ENCODE assay signal across 17 mouse cellular contexts in the genomic region with DNA sequence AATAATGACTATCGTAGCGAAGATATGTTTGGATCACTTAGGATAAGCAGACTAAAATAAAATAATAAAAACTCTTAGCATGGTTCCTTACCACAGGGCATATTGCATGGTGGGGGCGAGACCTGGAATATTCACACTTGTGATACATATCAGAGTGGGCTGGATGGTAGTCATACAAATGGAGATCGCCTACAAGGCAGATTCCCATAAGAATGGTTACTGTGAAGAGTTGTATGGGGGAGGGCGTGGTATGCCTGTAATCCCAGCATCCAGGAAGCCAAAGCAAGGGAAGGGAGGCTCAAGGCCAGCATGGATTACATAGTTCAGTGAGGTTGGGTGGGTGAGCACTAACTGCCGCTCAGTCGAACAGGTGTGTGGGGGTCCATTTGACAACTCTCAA. TPM values are rescaled to one million over a fixed set of nuclear protein-coding genes. Genes with fewer than 3 reads are reported as not detected.
DNase-seq lines count a peak whose midpoint lies in the region; ATAC-seq lines count a peak whose summit lies in the region.
"Had no signal": no experiment of that assay in that cellular context is flagged by ENCODE, and none has a peak within 500 bp of the region (broad histone marks: within the 10 kb centered on the region; RNA-seq: fewer than 3 reads in every experiment).

No protein-coding gene starts in this region.

- H3K27me3 ChIP-seq in forebrain, embryonic 16.5 days (replicated peaks; ENCODE audit: control insufficient read depth, insufficient read depth, low read length) = peaks cover 12% of the 10 kb centered on the region
- peaks cover 24% of the 10 kb centered on the region for H3K27me3 ChIP-seq in midbrain, embryonic 11.5 days (ENCODE audit: control insufficient read depth, insufficient read depth, low read length)
- peaks cover 39% of the 10 kb centered on the region for H3K27me3 ChIP-seq in neural tube, embryonic 15.5 days (replicated peaks)

- H3K36me3 ChIP-seq in forebrain, embryonic 16.5 days (ENCODE audit: control insufficient read depth, insufficient read depth) = peaks cover 20% of the 10 kb centered on the region
- H3K36me3 ChIP-seq in midbrain, embryonic 11.5 days (ENCODE audit: control insufficient read depth, insufficient read depth, low read length) = peaks cover 8% of the 10 kb centered on the region; the same call in 1 of the 2 replicates
- H3K36me3 ChIP-seq in neural tube, embryonic 15.5 days = peaks cover 39% of the 10 kb centered on the region

- H3K4me3 ChIP-seq in forebrain, embryonic 16.5 days (replicated peaks; ENCODE audit: low read length) = peak overlapping the region; percentile 79
- 0 out of 2 replicates have a peak overlapping the region, but pooled peaks have one; percentile 62 for H3K4me3 ChIP-seq in midbrain, embryonic 11.5 days (ENCODE audit: low read depth, low read length)
- H3K4me3 ChIP-seq in neural tube, embryonic 15.5 days (replicated peaks) = peak overlapping the region; percentile 61
- H3K4me3 ChIP-seq: limb, embryonic 12.5 days had no signal

- no peaks in the 10 kb centered on the region for H3K9me3 ChIP-seq in forebrain, embryonic 16.5 days (ENCODE audit: control insufficient read depth, low read length)
- no peaks in the 10 kb centered on the region for H3K9me3 ChIP-seq in midbrain, embryonic 11.5 days (ENCODE audit: control insufficient read depth, low read length)
- H3K9me3 ChIP-seq in neural tube, embryonic 15.5 days (replicated peaks) = no peaks in the 10 kb centered on the region
- H3K9me3 ChIP-seq: embryonic facial prominence, embryonic 15.5 days; kidney, embryonic 15.5 days; limb, embryonic 12.5 days had no signal

- 0 out of 2 replicates have a peak overlapping the region, but pooled peaks have one; percentile 16 for H3K9ac ChIP-seq in forebrain, embryonic 16.5 days (replicated peaks; ENCODE audit: low read depth, low read length)
- H3K9ac ChIP-seq in midbrain, embryonic 11.5 days (ENCODE audit: low read length) = no peak overlapping the region
- 0 out of 2 replicates have a peak overlapping the region, but pooled peaks have one; percentile 64 for H3K9ac ChIP-seq in neural tube, embryonic 15.5 days (replicated peaks)
- H3K9ac ChIP-seq: embryonic facial prominence, embryonic 15.5 days; kidney, embryonic 15.5 days; limb, embryonic 12.5 days; liver, postnatal 0 days had no signal

- H3K4me1 ChIP-seq in forebrain, embryonic 16.5 days (replicated peaks; ENCODE audit: control insufficient read depth, insufficient read depth, low read length) = peaks cover 40% of the 10 kb centered on the region
- peaks cover 22% of the 10 kb centered on the region for H3K4me1 ChIP-seq in midbrain, embryonic 11.5 days (ENCODE audit: control insufficient read depth, insufficient read depth, low read length)
- peaks cover 52% of the 10 kb centered on the region for H3K4me1 ChIP-seq in neural tube, embryonic 15.5 days

- peak; percentile 61 for DNase-seq in layer of hippocampus, adult 9-11 months
- no peak for DNase-seq in layer of hippocampus, postnatal 25 days (ENCODE audit: extremely low spot score in 1 of 2, low spot score in 1 of 2)
- no peak for DNase-seq in midbrain, embryonic 11.5 days (ENCODE audit: low spot score, missing footprints)
- no peak for DNase-seq in adrenal gland, postnatal 25 days
- no peak for DNase-seq in gastrocnemius, postnatal 4 days (ENCODE audit: low spot score in 2 of 2)
- no peak for DNase-seq in urinary bladder, adult 18-20 months (ENCODE audit: low spot score in 2 of 2)
- DNase-seq: thymus, postnatal 25 days had no signal

- 88% methylated on average over 7 of the region's 7 CpGs for WGBS in forebrain, embryonic 16.5 days
- WGBS in midbrain, embryonic 11.5 days = 86% methylated on average over 7 of the region's 7 CpGs
- 91% methylated on average over 7 of the region's 7 CpGs for WGBS in neural tube, embryonic 15.5 days

- ATAC-seq in forebrain, embryonic 16.5 days = no peak
- no peak for ATAC-seq in midbrain, embryonic 11.5 days (ENCODE audit: low FRiP score)
- ATAC-seq in neural tube, embryonic 15.5 days (ENCODE audit: low FRiP score) = no peak
- ATAC-seq: liver, postnatal 0 days had no signal

- H3K4me2 ChIP-seq in forebrain, embryonic 16.5 days (ENCODE audit: low read length) = peak overlapping the region; percentile 91
- peak overlapping the region; percentile 80 for H3K4me2 ChIP-seq in midbrain, embryonic 11.5 days
- H3K4me2 ChIP-seq in neural tube, embryonic 15.5 days = peak overlapping the region; percentile 91

- no peak overlapping the region for H3K27ac ChIP-seq in forebrain, embryonic 16.5 days (ENCODE audit: low read length)
- H3K27ac ChIP-seq in midbrain, embryonic 11.5 days (ENCODE audit: low read depth, low read length) = no peak overlapping the region
- H3K27ac ChIP-seq in neural tube, embryonic 15.5 days (replicated peaks) = no peak overlapping the region
- H3K27ac ChIP-seq: embryonic facial prominence, embryonic 15.5 days; kidney, embryonic 15.5 days; limb, embryonic 12.5 days had no signal

RNA-seq across cellular contexts. Expression of a gene that starts 1.4 kb away (rescaled TPM):
- total RNA-seq in layer of hippocampus, postnatal 25 days (2021) = 10 to 100 TPM; 70.3 to 73.8 TPM
- polyA plus RNA-seq in forebrain, embryonic 16.5 days (2015; fragmentation: Nextera tagmentation; extraction: Ambion mirVana) = 59.8 and 60.5 TPM in 2 replicates
- polyA plus RNA-seq in midbrain, embryonic 11.5 days (2014; fragmentation: Nextera tagmentation; extraction: Ambion mirVana) = 11.6 and 13.0 TPM in 2 replicates
- polyA plus RNA-seq in neural tube, embryonic 15.5 days (2015; fragmentation: Nextera tagmentation; extraction: Ambion mirVana) = 40.2 and 50.7 TPM in 2 replicates
- total RNA-seq in adrenal gland, postnatal 25 days (2021) = 2.8 and 4.1 TPM in 2 replicates
- total RNA-seq in gastrocnemius, postnatal 4 days (2021) = under 1 TPM; 0.78 to 0.93 TPM
- total RNA-seq: hematopoietic stem cell, adult 5-6 weeks had no signal
- polyA plus RNA-seq: liver, postnatal 0 days had no signal

RNA-seq across cellular contexts. Expression of a gene that starts 1.6 kb away (rescaled TPM):
- total RNA-seq in layer of hippocampus, postnatal 25 days (2021) = 10 to 100 TPM; 77.2 to 82.8 TPM
- polyA plus RNA-seq in forebrain, embryonic 16.5 days (2015; fragmentation: Nextera tagmentation; extraction: Ambion mirVana) = 28.1 and 29.2 TPM in 2 replicates
- polyA plus RNA-seq in midbrain, embryonic 11.5 days (2014; fragmentation: Nextera tagmentation; extraction: Ambion mirVana) = 15.2 and 20.8 TPM in 2 replicates
- 48.3 and 51.7 TPM in 2 replicates for polyA plus RNA-seq in neural tube, embryonic 15.5 days (2015; fragmentation: Nextera tagmentation; extraction: Ambion mirVana)
- total RNA-seq in adrenal gland, postnatal 25 days (2021) = 46.9 and 50.1 TPM in 2 replicates
- total RNA-seq in gastrocnemius, postnatal 4 days (2021) = 10 to 100 TPM; 47.6 to 51.6 TPM

RNA-seq across cellular contexts. Expression of a gene that starts 25.5 kb away (rescaled TPM):
- total RNA-seq in layer of hippocampus, postnatal 25 days (2021) = 10 to 100 TPM; 18.9 to 20.2 TPM
- 19.6 and 21.6 TPM in 2 replicates for polyA plus RNA-seq in forebrain, embryonic 16.5 days (2015; fragmentation: Nextera tagmentation; extraction: Ambion mirVana)
- 31.0 and 33.2 TPM in 2 replicates for polyA plus RNA-seq in midbrain, embryonic 11.5 days (2014; fragmentation: Nextera tagmentation; extraction: Ambion mirVana)
- polyA plus RNA-seq in neural tube, embryonic 15.5 days (2015; fragmentation: Nextera tagmentation; extraction: Ambion mirVana) = 33.1 and 37.6 TPM in 2 replicates
- total RNA-seq in adrenal gland, postnatal 25 days (2021) = 83.1 and 107 TPM in 2 replicates
- 100 to 1,000 TPM; 203 to 213 TPM for total RNA-seq in gastrocnemius, postnatal 4 days (2021)

RNA-seq across cellular contexts. Expression of a gene that starts 26.1 kb away (rescaled TPM):
- 10 to 100 TPM; 11.3 to 19.9 TPM for total RNA-seq in layer of hippocampus, postnatal 25 days (2021)
- 13.7 and 18.1 TPM in 2 replicates for polyA plus RNA-seq in forebrain, embryonic 16.5 days (2015; fragmentation: Nextera tagmentation; extraction: Ambion mirVana)
- 1.3 and 1.6 TPM in 2 replicates for polyA plus RNA-seq in midbrain, embryonic 11.5 days (2014; fragmentation: Nextera tagmentation; extraction: Ambion mirVana)
- 18.1 and 23.5 TPM in 2 replicates for polyA plus RNA-seq in neural tube, embryonic 15.5 days (2015; fragmentation: Nextera tagmentation; extraction: Ambion mirVana)
- total RNA-seq in adrenal gland, postnatal 25 days (2021) = 42.4 and 44.1 TPM in 2 replicates
- 10 to 100 TPM; 13.4 to 15.1 TPM for total RNA-seq in gastrocnemius, postnatal 4 days (2021)
- total RNA-seq: common myeloid progenitor, adult 5-6 weeks had no signal

RNA-seq across cellular contexts. Expression of a gene that starts 30.5 kb away (rescaled TPM):
- 1 to 10 TPM; 8.9 to 9.9 TPM for total RNA-seq in layer of hippocampus, postnatal 25 days (2021)
- polyA plus RNA-seq in forebrain, embryonic 16.5 days (2015; fragmentation: Nextera tagmentation; extraction: Ambion mirVana) = 4.0 and 7.2 TPM in 2 replicates
- 4.6 and 5.9 TPM in 2 replicates for polyA plus RNA-seq in midbrain, embryonic 11.5 days (2014; fragmentation: Nextera tagmentation; extraction: Ambion mirVana)
- polyA plus RNA-seq in neural tube, embryonic 15.5 days (2015; fragmentation: Nextera tagmentation; extraction: Ambion mirVana) = 22.9 and 31.6 TPM in 2 replicates
- 4.8 and 6.9 TPM in 2 replicates for total RNA-seq in adrenal gland, postnatal 25 days (2021)
- under 1 TPM in 1 of 2 experiments, not detected in 1; 0.13 TPM for total RNA-seq in gastrocnemius, postnatal 4 days (2021)
- total RNA-seq: common myeloid progenitor, adult 5-6 weeks; gastrocnemius, adult 18-20 months; heart, adult 8-10 months; hematopoietic stem cell, adult 5-6 weeks had no signal
- polyA plus RNA-seq: liver, postnatal 0 days had no signal

Comparison
In these comparisons a context has a peak if more than half of its experiments do, and no peak if none do; other contexts are left out.
1. RNA of a gene that starts 1.4 kb away (total RNA-seq): 70.3 to 73.8 TPM in layer of hippocampus, postnatal 25 days; 2.8 to 4.1 TPM in adrenal gland, postnatal 25 days and 0.78 to 0.93 TPM in gastrocnemius, postnatal 4 days; every median in the first group is over 10 times any median in the second.
2. Peak in every context shown above with its lines, with median percentiles within 50 percentile points of each other: H3K4me2 ChIP-seq and H3K4me3 ChIP-seq.